Mouse (Mus musculus) heart, postnatal 14 days (tissue): ENCODE data around the gene Fcgr4. TPM values are rescaled to one million over a fixed set of nuclear protein-coding genes. Genes with fewer than 3 reads are reported as not detected.
"Not testable (repeated sequence)": the region's sequence is repeated elsewhere in the genome, so short reads cannot be mapped to it uniquely, and the experiment has no call there.

Source experiments
- DNase-seq, 2 experiments: peaks; one replicate each; pipeline ENCODE4 v3.0.0; 2021 to 2022
- intact Hi-C: fragments of 180-260 bp; cut with DNase I; formaldehyde crosslinking; loops from one replicate; pipeline ENCODE4 v1.15.1; 2025
- total RNA-seq, 2 experiments: library from RNA; stranded (reverse); gene quantifications; 2 replicates each; pipeline ENCODE4 v1.2.3; 2021

The Fcgr4 gene
- total RNA-seq, 2 experiments from 2014 or later = 0.22 to 0.29 TPM

GRCm38 (mm10) chr1:171046501-171046900, 27.8 kb downstream of the Fcgr4 start:
- DNase-seq = no peak
- intact Hi-C loops = no loop called here

DNA sequence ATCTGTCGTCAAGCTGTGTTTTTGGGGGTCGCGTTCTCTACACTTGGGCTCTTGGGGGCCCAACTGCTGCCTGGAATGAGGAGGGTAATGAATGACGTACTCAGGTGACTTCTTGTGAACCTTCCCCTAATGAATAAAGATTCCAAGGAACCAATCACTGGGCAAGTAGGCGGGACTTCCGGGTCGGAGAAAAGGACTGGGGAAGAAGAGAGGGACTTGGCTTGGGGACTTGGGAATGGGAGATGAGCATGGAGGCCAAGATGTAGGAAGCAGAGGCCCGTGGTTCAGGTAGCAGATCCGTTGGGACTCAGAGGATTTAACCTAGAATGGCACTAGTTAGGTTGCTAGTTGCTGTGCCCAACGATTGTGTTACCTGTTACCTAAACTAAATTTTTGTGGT, 30.5 kb downstream of the Fcgr4 start:
- intact Hi-C loops = no loop called here
- DNase-seq = no peak

- intact Hi-C loops = no loop called here
- DNase-seq = no peak
These were observed 32.1 kb downstream of the Fcgr4 start for GRCm38 (mm10) chr1:171050774-171051173.

DNA sequence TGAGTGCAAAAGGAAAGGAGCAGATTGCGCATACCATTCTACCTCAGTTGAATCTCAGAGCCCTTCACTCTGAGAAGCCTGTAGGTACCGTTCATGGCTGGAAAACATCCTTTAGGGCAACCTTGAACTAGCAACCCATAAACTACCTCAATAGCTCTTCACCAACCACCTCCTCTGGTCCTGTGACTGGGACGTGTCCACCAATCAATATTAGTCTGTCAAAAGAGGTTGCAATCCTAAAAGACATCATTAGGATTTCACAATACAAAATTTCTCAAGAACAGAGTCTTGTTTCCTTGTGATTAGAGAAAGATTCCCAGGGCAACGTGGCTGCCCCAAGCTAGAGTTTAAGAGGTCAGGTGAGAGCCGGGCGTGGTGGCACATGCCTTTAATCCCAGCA, 34.6 kb downstream of the Fcgr4 start:
- intact Hi-C loops = no loop called here
- no peak for DNase-seq

GRCm38 (mm10) chr1:171057253-171057652, 38.5 kb downstream of the Fcgr4 start:
- intact Hi-C loops = no loop called here
- no peak for DNase-seq

- intact Hi-C loops = no loop called here
- no peak for DNase-seq
These were observed 40.5 kb downstream of the Fcgr4 start for GRCm38 (mm10) chr1:171059203-171059602.

GRCm38 (mm10) chr1:171060392-171060791, 41.7 kb downstream of the Fcgr4 start:
- DNase-seq = no peak
- intact Hi-C loops = no loop called here

GRCm38 (mm10) chr1:171061566-171061965, 42.8 kb downstream of the Fcgr4 start:
- intact Hi-C loops = no loop called here

GRCm38 (mm10) chr1:171063569-171064490, 45.1 kb downstream of the Fcgr4 start:
- peak; percentile 34 to 40 for DNase-seq
- intact Hi-C loops = not testable (repeated sequence)

More at GRCm38 (mm10) chr1:171061566-171061965, 42.8 kb downstream of the Fcgr4 start:
- DNase-seq = no peak

DNA sequence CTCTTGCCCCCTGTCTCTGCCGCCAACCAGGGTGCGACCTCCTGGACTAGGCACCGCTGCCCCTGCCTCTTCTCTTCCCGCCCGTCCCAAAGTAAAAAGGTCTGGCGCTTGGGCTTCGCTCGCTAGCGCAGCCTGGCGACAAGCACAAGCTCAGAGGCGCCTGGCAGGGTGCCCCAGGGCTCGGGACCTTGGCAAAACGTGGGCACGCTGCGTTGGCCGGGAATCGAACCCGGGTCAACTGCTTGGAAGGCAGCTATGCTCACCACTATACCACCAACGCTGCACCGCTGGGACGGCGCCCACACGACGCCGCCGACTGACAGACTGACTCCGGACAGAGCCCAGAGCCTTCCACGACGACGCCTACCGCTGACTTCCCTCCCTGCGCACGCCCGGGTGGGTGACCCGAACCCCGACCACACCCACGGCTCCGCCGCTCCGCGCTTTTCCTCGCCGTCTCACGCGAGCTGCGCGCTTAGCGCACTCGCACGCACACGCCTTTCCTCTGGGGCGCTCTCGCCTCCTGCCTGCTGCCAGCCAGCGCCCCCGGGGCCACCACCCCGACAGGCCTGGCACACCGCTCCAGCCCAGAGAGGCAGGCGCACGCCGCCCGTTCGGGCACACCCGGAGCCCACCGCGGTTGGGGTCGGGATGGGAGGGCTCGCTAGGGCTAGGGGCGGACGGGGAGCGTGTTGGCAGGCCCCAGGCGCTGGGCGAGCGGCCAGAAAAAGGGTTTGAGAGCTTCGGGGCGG, 45.9 kb downstream of the Fcgr4 start, which contains the start of gene Fcgr3:
Fcgr3 (minus strand) TSS at position 445 of the 752 bp plus-strand sequence.
- intact Hi-C loops = not testable (repeated sequence)
- DNase-seq = peak; percentile 84 to 87

DNA sequence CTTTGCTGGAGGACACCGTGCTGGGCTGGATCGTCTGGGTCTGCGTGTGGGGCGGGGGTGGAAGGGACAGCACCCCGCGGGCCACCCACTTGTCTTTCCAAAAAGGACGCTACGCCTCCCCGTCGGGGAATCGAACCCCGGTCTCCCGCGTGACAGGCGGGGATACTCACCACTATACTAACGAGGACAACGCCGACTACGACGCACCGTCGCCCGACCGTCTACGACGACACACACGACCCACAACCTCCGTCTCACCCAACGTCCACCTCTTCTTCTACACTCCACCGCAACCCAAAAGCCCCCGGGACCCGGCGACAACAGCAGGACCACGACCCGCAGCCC, 46.5 kb downstream of the Fcgr4 start:
- intact Hi-C loops = not testable (repeated sequence)
- DNase-seq = peak; percentile 60 to 66

DNA sequence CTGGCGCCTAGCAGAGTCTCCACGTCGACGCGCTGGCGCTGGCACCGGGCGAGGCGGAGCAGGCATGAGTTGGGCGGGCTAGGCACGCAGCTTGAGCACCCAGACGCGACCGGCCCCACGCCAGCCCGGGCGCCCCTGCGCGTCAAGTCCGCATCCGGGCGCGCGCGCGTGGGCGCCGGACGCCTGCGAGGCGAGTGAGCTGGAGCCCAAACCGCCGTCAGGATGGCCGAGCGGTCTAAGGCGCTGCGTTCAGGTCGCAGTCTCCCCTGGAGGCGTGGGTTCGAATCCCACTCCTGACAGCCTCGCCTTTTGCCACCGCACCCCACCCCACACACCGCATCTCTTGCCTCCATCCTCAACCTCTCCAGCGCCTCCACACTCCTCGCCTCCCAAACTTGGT, 47.0 kb downstream of the Fcgr4 start:
- intact Hi-C loops = not testable (repeated sequence)
- peak; percentile 40 to 46 for DNase-seq

DNA sequence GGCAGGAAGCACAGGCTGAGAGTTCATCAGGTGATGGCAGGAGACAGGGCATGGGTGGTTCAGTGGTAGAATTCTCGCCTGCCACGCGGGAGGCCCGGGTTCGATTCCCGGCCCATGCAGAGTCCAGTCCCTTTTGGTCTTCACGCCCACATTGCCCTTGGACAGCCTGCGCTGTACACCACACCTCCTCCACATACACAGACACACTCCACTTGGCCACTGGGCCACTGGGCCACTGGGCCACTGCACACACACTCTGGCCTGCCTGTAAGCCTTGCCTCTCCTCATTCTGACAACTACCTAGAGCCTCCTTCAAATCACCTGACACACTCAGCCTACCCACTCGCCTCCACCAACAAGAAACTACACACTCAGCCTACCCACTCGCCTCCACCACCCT, 47.9 kb downstream of the Fcgr4 start:
- DNase-seq, intact Hi-C loops: not testable (repeated sequence)

- intact Hi-C loops, DNase-seq: not testable (repeated sequence)
These were observed 49.2 kb downstream of the Fcgr4 start for GRCm38 (mm10) chr1:171067928-171068327.

- intact Hi-C loops = not testable (repeated sequence)
- peak in 1 of 2 experiments; percentile 13 for DNase-seq
These were observed 50.8 kb downstream of the Fcgr4 start for GRCm38 (mm10) chr1:171069508-171069907.

DNA sequence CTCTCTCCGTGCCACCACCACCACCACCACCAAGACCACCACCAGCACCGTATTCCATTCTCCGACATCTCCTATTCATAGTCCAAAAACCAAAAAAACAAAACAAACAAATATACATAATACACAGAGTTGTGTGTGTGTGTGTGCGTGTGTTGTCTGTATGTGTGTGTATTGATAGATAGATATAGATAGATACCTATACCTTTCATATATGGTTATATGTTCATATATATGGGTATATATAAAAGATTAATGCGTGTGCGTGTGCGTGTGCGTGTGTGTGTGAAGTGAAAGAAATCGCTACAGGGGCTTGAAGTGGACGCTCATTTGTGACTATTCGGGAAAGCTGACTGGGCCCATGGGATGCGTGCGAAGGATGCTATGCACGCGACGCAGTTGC, 52.2 kb downstream of the Fcgr4 start:
- intact Hi-C loops, DNase-seq: not testable (repeated sequence)

DNA sequence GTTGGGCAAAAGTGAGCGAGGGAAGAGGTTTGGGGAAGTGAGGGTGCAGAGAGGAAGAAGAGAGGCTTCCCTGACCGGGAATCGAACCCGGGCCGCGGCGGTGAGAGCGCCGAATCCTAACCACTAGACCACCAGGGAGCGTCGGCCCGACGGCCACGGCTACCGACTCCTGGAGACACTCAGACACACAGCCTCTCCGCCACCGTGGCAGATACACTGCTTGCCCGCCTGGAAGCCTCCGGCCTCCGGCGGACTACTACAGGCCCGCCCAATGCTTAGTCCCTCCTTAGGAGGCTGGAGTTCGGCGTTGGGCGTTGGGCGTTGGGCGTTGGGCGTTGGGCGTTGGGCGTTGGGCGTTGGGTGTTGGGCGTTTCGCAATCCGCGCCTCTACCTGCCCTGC, 53.0 kb downstream of the Fcgr4 start:
- DNase-seq, intact Hi-C loops: not testable (repeated sequence)

- DNase-seq, intact Hi-C loops: not testable (repeated sequence)
These were observed 53.5 kb downstream of the Fcgr4 start for GRCm38 (mm10) chr1:171072217-171072616.

GRCm38 (mm10) chr1:171074283-171074682, 55.6 kb downstream of the Fcgr4 start:
- DNase-seq, intact Hi-C loops: not testable (repeated sequence)

GRCm38 (mm10) chr1:171076176-171076575, 57.5 kb downstream of the Fcgr4 start:
- intact Hi-C loops, DNase-seq: not testable (repeated sequence)

GRCm38 (mm10) chr1:171077192-171077591, 58.5 kb downstream of the Fcgr4 start:
- intact Hi-C loops, DNase-seq: not testable (repeated sequence)
